Mouse (Mus musculus): ENCODE measurements around the gene Tmem63a. TPM values are rescaled to one million over a fixed set of nuclear protein-coding genes. Genes with fewer than 3 reads are reported as not detected.

Tmem63a gene
- polyA plus RNA-seq, 1 experiment, result 3.6 TPM

- H3K27me3 ChIP-seq (ENCODE audit: control insufficient read depth, insufficient read depth, low read length), result no peaks in the 10 kb centered on the region
- peak within 1 kb of the TSS; percentile 79 for H3K27ac ChIP-seq (ENCODE audit: control insufficient read depth, insufficient read depth, low read depth, low read length)
- peak within 1 kb of the TSS; percentile 89 for H3K4me3 ChIP-seq (ENCODE audit: control insufficient read depth, low read depth, low read length)
- TF ChIP-seq POLR2A (IDR thresholded peaks at IDR 0.05; ENCODE audit: control insufficient read depth, low read depth, low read length) (peak; percentile 73; the same call in 1 of the 2 replicates), CTCF (IDR thresholded peaks at IDR 0.05; ENCODE audit: control insufficient read depth, insufficient read depth, insufficient replicate concordance, low read depth, low read length) (peak; percentile 9; the same call in 1 of the 2 replicates)
- H3K36me3 ChIP-seq (ENCODE audit: control insufficient read depth, insufficient read depth, low read length), result no peaks in the 10 kb centered on the region
- peaks cover 14% of the 10 kb centered on the region for H3K4me1 ChIP-seq (ENCODE audit: control insufficient read depth, insufficient read depth, low read length)
Observed at GRCm38 (mm10) chr1:180904039-180904814, 37.9 kb upstream of the Tmem63a start, which contains the start of gene Pycr2. Gene Pycr2, plus strand, starts transcription at chr1:180904293.

DNA sequence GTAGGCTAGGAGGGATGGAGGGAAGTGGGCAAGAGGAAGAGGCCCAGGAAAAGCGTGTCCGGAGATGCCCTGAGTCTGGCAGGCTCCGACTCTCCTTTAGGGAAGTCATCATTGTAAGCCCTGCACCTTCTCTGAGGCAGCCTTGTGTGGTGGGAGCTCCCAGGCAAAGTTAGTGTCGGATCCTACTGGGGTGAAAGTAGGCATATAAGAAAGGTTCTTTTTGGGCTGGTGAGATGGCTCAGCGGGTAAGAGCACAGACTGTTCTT, 37.4 kb upstream of the Tmem63a start:
- Histone ChIP-seq H3K27me3 (ENCODE audit: control insufficient read depth, insufficient read depth, low read length) (no peaks in the 10 kb centered on the region), H3K36me3 (ENCODE audit: control insufficient read depth, insufficient read depth, low read length) (no peaks in the 10 kb centered on the region), H3K4me3 (ENCODE audit: control insufficient read depth, low read depth, low read length) (peak overlapping the region; percentile 89), H3K4me1 (ENCODE audit: control insufficient read depth, insufficient read depth, low read length) (peaks cover 14% of the 10 kb centered on the region), H3K27ac (ENCODE audit: control insufficient read depth, insufficient read depth, low read depth, low read length) (peak overlapping the region; percentile 59; the same call in 1 of the 2 replicates)
- TF ChIP-seq POLR2A (IDR thresholded peaks at IDR 0.05; ENCODE audit: control insufficient read depth, low read depth, low read length) (no peak), CTCF (IDR thresholded peaks at IDR 0.05; ENCODE audit: control insufficient read depth, insufficient read depth, insufficient replicate concordance, low read depth, low read length) (no peak)

- H3K4me3 ChIP-seq (ENCODE audit: control insufficient read depth, low read depth, low read length), result no peak overlapping the region
- no peaks in the 10 kb centered on the region for H3K36me3 ChIP-seq (ENCODE audit: control insufficient read depth, insufficient read depth, low read length)
- peaks cover 14% of the 10 kb centered on the region for H3K4me1 ChIP-seq (ENCODE audit: control insufficient read depth, insufficient read depth, low read length)
- H3K27me3 ChIP-seq (ENCODE audit: control insufficient read depth, insufficient read depth, low read length), result no peaks in the 10 kb centered on the region
- no peak overlapping the region for H3K27ac ChIP-seq (ENCODE audit: control insufficient read depth, insufficient read depth, low read depth, low read length)
- TF ChIP-seq POLR2A (IDR thresholded peaks at IDR 0.05; ENCODE audit: control insufficient read depth, low read depth, low read length), result no peak
- TF ChIP-seq CTCF (IDR thresholded peaks at IDR 0.05; ENCODE audit: control insufficient read depth, insufficient read depth, insufficient replicate concordance, low read depth, low read length), result no peak
Observed at GRCm38 (mm10) chr1:180905307-180905706, 36.8 kb upstream of the Tmem63a start.

GRCm38 (mm10) chr1:180905876-180906275, 36.3 kb upstream of the Tmem63a start:
- Histone ChIP-seq H3K27ac (ENCODE audit: control insufficient read depth, insufficient read depth, low read depth, low read length) (no peak overlapping the region), H3K4me1 (ENCODE audit: control insufficient read depth, insufficient read depth, low read length) (peaks cover 14% of the 10 kb centered on the region), H3K36me3 (ENCODE audit: control insufficient read depth, insufficient read depth, low read length) (no peaks in the 10 kb centered on the region), H3K4me3 (ENCODE audit: control insufficient read depth, low read depth, low read length) (no peak overlapping the region), H3K27me3 (ENCODE audit: control insufficient read depth, insufficient read depth, low read length) (no peaks in the 10 kb centered on the region)
- TF ChIP-seq CTCF (IDR thresholded peaks at IDR 0.05; ENCODE audit: control insufficient read depth, insufficient read depth, insufficient replicate concordance, low read depth, low read length) (no peak), POLR2A (IDR thresholded peaks at IDR 0.05; ENCODE audit: control insufficient read depth, low read depth, low read length) (no peak)

- no peak overlapping the region for H3K4me3 ChIP-seq (ENCODE audit: control insufficient read depth, low read depth, low read length)
- H3K27me3 ChIP-seq (ENCODE audit: control insufficient read depth, insufficient read depth, low read length), result no peaks in the 10 kb centered on the region
- TF ChIP-seq CTCF (IDR thresholded peaks at IDR 0.05; ENCODE audit: control insufficient read depth, insufficient read depth, insufficient replicate concordance, low read depth, low read length) (no peak), POLR2A (IDR thresholded peaks at IDR 0.05; ENCODE audit: control insufficient read depth, low read depth, low read length) (no peak)
- no peak overlapping the region for H3K27ac ChIP-seq (ENCODE audit: control insufficient read depth, insufficient read depth, low read depth, low read length)
- peaks cover 14% of the 10 kb centered on the region for H3K4me1 ChIP-seq (ENCODE audit: control insufficient read depth, insufficient read depth, low read length)
- no peaks in the 10 kb centered on the region for H3K36me3 ChIP-seq (ENCODE audit: control insufficient read depth, insufficient read depth, low read length)
Observed at GRCm38 (mm10) chr1:180906461-180907147, 35.5 kb upstream of the Tmem63a start.

DNA sequence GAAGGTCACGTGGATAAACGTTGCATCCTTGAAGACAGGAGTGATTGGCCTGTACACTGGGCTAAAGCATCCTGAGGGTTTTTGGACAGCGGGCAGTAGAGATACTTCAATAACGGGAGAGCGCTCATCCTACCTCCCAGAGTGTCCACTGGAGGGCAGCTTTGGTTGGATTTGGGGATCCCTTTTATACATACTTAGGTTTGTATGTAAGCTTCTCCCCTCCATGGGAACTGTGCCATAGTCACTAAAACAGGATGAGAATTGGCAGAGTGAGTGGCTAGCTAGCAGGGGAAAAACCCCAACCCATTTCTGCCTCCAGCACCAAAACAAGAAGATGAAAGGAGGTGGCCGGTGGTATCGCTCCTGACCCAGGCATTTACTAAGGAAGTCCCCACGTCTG, 31.0 kb upstream of the Tmem63a start:
- Histone ChIP-seq H3K27ac (ENCODE audit: control insufficient read depth, insufficient read depth, low read depth, low read length) (no peak overlapping the region), H3K4me1 (ENCODE audit: control insufficient read depth, insufficient read depth, low read length) (no peaks in the 10 kb centered on the region), H3K36me3 (ENCODE audit: control insufficient read depth, insufficient read depth, low read length) (no peaks in the 10 kb centered on the region), H3K27me3 (ENCODE audit: control insufficient read depth, insufficient read depth, low read length) (no peaks in the 10 kb centered on the region), H3K4me3 (ENCODE audit: control insufficient read depth, low read depth, low read length) (peak overlapping the region; percentile 27)
- TF ChIP-seq POLR2A (IDR thresholded peaks at IDR 0.05; ENCODE audit: control insufficient read depth, low read depth, low read length), result no peak
- no peak for TF ChIP-seq CTCF (IDR thresholded peaks at IDR 0.05; ENCODE audit: control insufficient read depth, insufficient read depth, insufficient replicate concordance, low read depth, low read length)

DNA sequence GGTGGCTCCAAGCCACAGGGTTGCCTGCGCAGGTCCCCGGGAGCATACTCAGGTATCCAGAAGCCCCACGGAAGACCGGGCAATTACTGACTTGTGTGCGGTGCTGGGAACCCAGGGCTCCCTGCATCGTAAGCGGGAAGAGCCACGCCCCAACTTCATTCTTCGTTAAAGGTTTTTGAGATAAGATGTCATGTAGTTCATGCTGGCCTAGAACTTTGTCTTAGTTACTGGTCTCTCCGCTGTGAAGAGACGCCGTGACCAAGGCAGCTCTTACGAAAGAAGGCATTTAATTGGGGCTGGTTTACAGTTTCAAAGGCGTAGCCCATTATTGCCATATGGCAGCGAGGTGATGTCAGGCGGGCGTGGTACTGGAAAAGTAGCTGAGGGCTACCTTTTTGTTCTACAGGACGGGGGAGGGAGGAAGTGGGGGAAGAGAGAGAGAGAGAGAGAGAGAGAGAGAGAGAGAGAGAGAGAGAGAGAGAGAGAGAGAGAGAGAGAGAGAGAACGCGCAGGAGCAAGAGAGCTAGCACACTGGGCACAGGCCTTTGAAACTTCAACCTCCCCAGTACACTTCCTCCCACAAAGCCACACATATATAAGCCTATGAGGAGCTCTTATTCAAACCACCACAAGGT, 30.4 kb upstream of the Tmem63a start:
- Histone ChIP-seq H3K4me1 (ENCODE audit: control insufficient read depth, insufficient read depth, low read length) (no peaks in the 10 kb centered on the region), H3K4me3 (ENCODE audit: control insufficient read depth, low read depth, low read length) (peak overlapping the region; percentile 62), H3K36me3 (ENCODE audit: control insufficient read depth, insufficient read depth, low read length) (no peaks in the 10 kb centered on the region), H3K27me3 (ENCODE audit: control insufficient read depth, insufficient read depth, low read length) (no peaks in the 10 kb centered on the region), H3K27ac (ENCODE audit: control insufficient read depth, insufficient read depth, low read depth, low read length) (no peak overlapping the region)
- no peak for TF ChIP-seq POLR2A (IDR thresholded peaks at IDR 0.05; ENCODE audit: control insufficient read depth, low read depth, low read length)
- no peak for TF ChIP-seq CTCF (IDR thresholded peaks at IDR 0.05; ENCODE audit: control insufficient read depth, insufficient read depth, insufficient replicate concordance, low read depth, low read length)
